In genomic region chr10:56106333-56106995, GRCm38 (mm10) we compare ENCODE assay signal across 8 mouse cellular contexts. TPM values are rescaled to one million over a fixed set of nuclear protein-coding genes. Genes with fewer than 3 reads are reported as not detected.
DNase-seq lines count a peak whose midpoint lies in the region; ATAC-seq and TF ChIP-seq lines count a peak whose summit lies in the region.

TSS of gene Msl3l2 (plus strand) at chr10:56106917.

- H3K27ac ChIP-seq in CH12.LX (ENCODE audit: insufficient read depth, low read depth): no peak within 1 kb of the TSS
- H3K27ac ChIP-seq in forebrain, embryonic 14.5 days (ENCODE audit: low read depth, low read length): no peak within 1 kb of the TSS
- H3K27ac ChIP-seq in liver, embryonic 15.5 days (replicated peaks): no peak within 1 kb of the TSS
- H3K27ac ChIP-seq in neural tube, embryonic 12.5 days: no peak within 1 kb of the TSS
- H3K27ac ChIP-seq in stomach, postnatal 0 days (replicated peaks): 0 out of 2 replicates have a peak within 1 kb of the TSS, but pooled peaks have one; percentile 1

- no peak for TF ChIP-seq POLR2A in CH12.LX (IDR thresholded peaks at IDR 0.05; ENCODE audit: low read depth, low read length)

- peaks cover 0 to 2% of the 10 kb centered on the region in 2 experiments for H3K36me3 ChIP-seq in CH12.LX (replicated peaks in 1 of 2; ENCODE audit: control insufficient read depth in 1 of 2, insufficient read depth in 1 of 2, low read length in 1 of 2)
- no peaks in the 10 kb centered on the region for H3K36me3 ChIP-seq in forebrain, embryonic 14.5 days (ENCODE audit: control insufficient read depth, insufficient read depth, low read length)
- H3K36me3 ChIP-seq in liver, embryonic 15.5 days (replicated peaks): no peaks in the 10 kb centered on the region
- no peaks in the 10 kb centered on the region for H3K36me3 ChIP-seq in neural tube, embryonic 12.5 days
- no peaks in the 10 kb centered on the region for H3K36me3 ChIP-seq in stomach, postnatal 0 days (ENCODE audit: control insufficient read depth, insufficient read depth, low read length)

- H3K79me2 ChIP-seq in CH12.LX (replicated peaks; ENCODE audit: control insufficient read depth, extremely low read depth, insufficient read depth, poor library complexity, severe bottlenecking): no peaks in the 10 kb centered on the region

- peak; percentile 52 for TF ChIP-seq RAD21 in CH12.LX (IDR thresholded peaks at IDR 0.05; ENCODE audit: low read depth, low read length)

- intact Hi-C loops in heart, postnatal 10 days (cut with DNase I): loop anchor here (1.0 to 5.0 kb wide), 2 partner anchors 121 to 233 kb away; partner anchors contain the start of gene Tbc1d32

- no peaks in the 10 kb centered on the region for H3K9me3 ChIP-seq in CH12.LX (replicated peaks; ENCODE audit: low read length)
- no peaks in the 10 kb centered on the region for H3K9me3 ChIP-seq in forebrain, embryonic 14.5 days (replicated peaks; ENCODE audit: control insufficient read depth, low read length)
- H3K9me3 ChIP-seq in liver, embryonic 15.5 days (replicated peaks): no peaks in the 10 kb centered on the region
- H3K9me3 ChIP-seq in neural tube, embryonic 12.5 days: no peaks in the 10 kb centered on the region
- H3K9me3 ChIP-seq in stomach, postnatal 0 days (ENCODE audit: control insufficient read depth, low read length): no peaks in the 10 kb centered on the region

- peak; percentile 88 for DNase-seq in CH12.LX (ENCODE audit: extremely low read depth)
- peak; percentile 76 for DNase-seq in forebrain, embryonic 14.5 days (ENCODE audit: low spot score)
- peak; percentile 93 to 96 for DNase-seq in heart, postnatal 10 days
- DNase-seq in kidney, postnatal 4 days: peak; percentile 88 to 93
- DNase-seq in stomach, postnatal 0 days (ENCODE audit: low spot score): peak; percentile 83

- ATAC-seq in cerebellum, adult (ENCODE audit: insufficient number of reproducible peaks, low FRiP score, low TSS enrichment): peak; percentile 84
- peak; percentile 79 for ATAC-seq in forebrain, embryonic 14.5 days
- peak; percentile 66 for ATAC-seq in liver, embryonic 15.5 days (ENCODE audit: insufficient read depth)
- ATAC-seq in neural tube, embryonic 12.5 days (ENCODE audit: low FRiP score, low read depth): peak; percentile 78
- ATAC-seq in stomach, postnatal 0 days (ENCODE audit: low FRiP score, low TSS enrichment): peak; percentile 97

- H3K4me2 ChIP-seq in CH12.LX (ENCODE audit: insufficient read depth, low read depth, poor library complexity, severe bottlenecking): peak within 1 kb of the TSS; percentile 9; the same call in 1 of the 2 replicates
- peak within 1 kb of the TSS; percentile 24; the same call in 1 of the 2 replicates for H3K4me2 ChIP-seq in forebrain, embryonic 14.5 days (ENCODE audit: low read length)
- peak within 1 kb of the TSS; percentile 55 for H3K4me2 ChIP-seq in liver, embryonic 15.5 days
- H3K4me2 ChIP-seq in neural tube, embryonic 12.5 days (replicated peaks): peak within 1 kb of the TSS; percentile 44
- peak within 1 kb of the TSS; percentile 45 for H3K4me2 ChIP-seq in stomach, postnatal 0 days (replicated peaks; ENCODE audit: low read depth)

- 0 out of 4 replicates have a peak, but pooled peaks cover 0 to 6% of the 10 kb centered on the region in 2 experiments for H3K4me1 ChIP-seq in CH12.LX (ENCODE audit: control insufficient read depth in 1 of 2, insufficient read depth in 2 of 2)
- no peaks in the 10 kb centered on the region; the same call in 1 of the 2 replicates for H3K4me1 ChIP-seq in forebrain, embryonic 14.5 days (ENCODE audit: control insufficient read depth, insufficient read depth, low read length)
- H3K4me1 ChIP-seq in liver, embryonic 15.5 days (replicated peaks): peaks cover 4% of the 10 kb centered on the region; the same call in 1 of the 2 replicates
- peaks cover 5% of the 10 kb centered on the region; the same call in 1 of the 2 replicates for H3K4me1 ChIP-seq in neural tube, embryonic 12.5 days
- H3K4me1 ChIP-seq in stomach, postnatal 0 days (replicated peaks; ENCODE audit: control insufficient read depth, insufficient read depth): no peaks in the 10 kb centered on the region

- H3K27me3 ChIP-seq in CH12.LX (replicated peaks): no peaks in the 10 kb centered on the region
- no peaks in the 10 kb centered on the region for H3K27me3 ChIP-seq in forebrain, embryonic 14.5 days (replicated peaks; ENCODE audit: control insufficient read depth, insufficient read depth, low read length)
- no peaks in the 10 kb centered on the region for H3K27me3 ChIP-seq in liver, embryonic 15.5 days
- H3K27me3 ChIP-seq in neural tube, embryonic 12.5 days (replicated peaks): no peaks in the 10 kb centered on the region
- no peaks in the 10 kb centered on the region for H3K27me3 ChIP-seq in stomach, postnatal 0 days (ENCODE audit: control insufficient read depth, insufficient read depth, low read length)

- TF ChIP-seq CTCF in CH12.LX (conservative IDR thresholded peaks at IDR 0.05 in 1 of 2, IDR thresholded peaks at IDR 0.05 in 1 of 2; ENCODE audit: low read depth in 2 of 2, low read length in 2 of 2): peak; percentile 57 to 80
- TF ChIP-seq CTCF in stomach, postnatal 0 days (IDR thresholded peaks at IDR 0.05; ENCODE audit: low read depth): peak; percentile 81

- 32% methylated on average over 18 of the region's 18 CpGs for WGBS in forebrain, embryonic 14.5 days
- 23% methylated on average over 18 of the region's 18 CpGs for WGBS in liver, embryonic 15.5 days (ENCODE audit: insufficient replicate concordance)
- WGBS in neural tube, embryonic 12.5 days: 28% methylated on average over 18 of the region's 18 CpGs
- 23% methylated on average over 18 of the region's 18 CpGs for WGBS in stomach, postnatal 0 days

- peak within 1 kb of the TSS; percentile 41; the same call in 1 of the 2 replicates for H3K9ac ChIP-seq in CH12.LX (ENCODE audit: insufficient read depth, low read depth)
- H3K9ac ChIP-seq in forebrain, embryonic 14.5 days (ENCODE audit: low read length): no peak within 1 kb of the TSS
- H3K9ac ChIP-seq in liver, embryonic 15.5 days: peak within 1 kb of the TSS; percentile 38
- H3K9ac ChIP-seq in neural tube, embryonic 12.5 days: no peak within 1 kb of the TSS
- peak within 1 kb of the TSS; percentile 51 for H3K9ac ChIP-seq in stomach, postnatal 0 days (ENCODE audit: low read length)

- in situ Hi-C loops in CH12.LX (cut with MboI; ENCODE audit: low pct_ligation_motif_present, low pct_unique_long_range_greater_than_20kb, low sequenced_read_pairs): no loop called here

- peak within 1 kb of the TSS; percentile 42 to 61 (median 47) for H3K4me3 ChIP-seq in CH12.LX (replicated peaks in 1 of 3; ENCODE audit: low read depth in 2 of 3, low read length in 2 of 3, poor library complexity in 1 of 3)
- H3K4me3 ChIP-seq in forebrain, embryonic 14.5 days (ENCODE audit: low read depth, low read length): 0 out of 2 replicates have a peak within 1 kb of the TSS, but pooled peaks have one; percentile 1
- H3K4me3 ChIP-seq in liver, embryonic 15.5 days (replicated peaks): peak within 1 kb of the TSS; percentile 44
- no peak within 1 kb of the TSS for H3K4me3 ChIP-seq in neural tube, embryonic 12.5 days
- H3K4me3 ChIP-seq in stomach, postnatal 0 days (ENCODE audit: low read depth, low read length): peak within 1 kb of the TSS; percentile 27

- TF ChIP-seq EP300 in CH12.LX (IDR thresholded peaks at IDR 0.05; ENCODE audit: low read length): no peak
- no peak for TF ChIP-seq EP300 in stomach, postnatal 0 days (optimal IDR thresholded peaks at IDR 0.05)

- dilution Hi-C loops in CH12.LX (cut with MboI; ENCODE audit: extremely low pct_ligation_motif_present, extremely low pct_unique_long_range_greater_than_20kb, low sequenced_read_pairs): no loop called here

TF ChIP-seq in CH12.LX, 34 proteins besides CTCF, POLR2A, EP300 and RAD21:
- TF ChIP-seq HCFC1 (IDR thresholded peaks at IDR 0.05; ENCODE audit: low read depth, low read length) (peak; percentile 30; the same call in 1 of the 2 replicates), SMC3 (IDR thresholded peaks at IDR 0.05; ENCODE audit: low read depth, low read length) (peak; percentile 52), CHD2 (IDR thresholded peaks at IDR 0.05; ENCODE audit: low read length) (peak; percentile 35; the same call in 1 of the 2 replicates), ZC3H11A (IDR thresholded peaks at IDR 0.05; ENCODE audit: low read depth, low read length) (no peak), ELF1 (IDR thresholded peaks at IDR 0.05; ENCODE audit: low read depth, low read length) (peak; percentile 45; the same call in 1 of the 2 replicates), IRF4 (IDR thresholded peaks at IDR 0.05; ENCODE audit: low read depth, low read length) (peak; percentile 64; the same call in 1 of the 2 replicates), MAZ (IDR thresholded peaks at IDR 0.05; ENCODE audit: low read depth, low read length) (no peak)
TF ChIP-seq in CH12.LX: peak in this region for 5.

RNA-seq across cellular contexts. Expression of gene Msl3l2, which starts in this region (rescaled TPM):
- 0.59 and 0.72 TPM in 2 replicates for total RNA-seq in CH12.LX (2012; rRNA removed)
- total RNA-seq in CH12.LX (2014; rRNA removed): 1.2 and 2.1 TPM in 2 replicates
- polyA plus RNA-seq in CH12.LX (2012; ENCODE audit: insufficient read length, low read depth): 2.5 and 2.6 TPM in 2 replicates
- 9.5 and 11.7 TPM in 2 replicates for polyA plus RNA-seq in forebrain, embryonic 14.5 days (2014; fragmentation: Nextera tagmentation; extraction: Ambion mirVana)
- 1 to 10 TPM; 4.9 to 5.5 TPM for total RNA-seq in heart, postnatal 10 days (2021)
- polyA plus RNA-seq in liver, embryonic 15.5 days (2015; fragmentation: Nextera tagmentation; extraction: Ambion mirVana): 0.75 and 0.92 TPM in 2 replicates
- 13.0 and 13.6 TPM in 2 replicates for polyA plus RNA-seq in neural tube, embryonic 12.5 days (2016; fragmentation: Nextera tagmentation; extraction: Ambion mirVana)
- polyA plus RNA-seq in stomach, postnatal 0 days (2015; fragmentation: Nextera tagmentation; extraction: Ambion mirVana): 2.8 and 2.9 TPM in 2 replicates

Comparison
In these comparisons a context has a peak if more than half of its experiments do, and no peak if none do; other contexts are left out.
1. Peak in ATAC-seq, H3K4me3 ChIP-seq, H3K9ac ChIP-seq and H3K4me2 ChIP-seq in liver, embryonic 15.5 days; RNA of the gene not detected or under 1 TPM.
2. H3K9ac ChIP-seq: peak in CH12.LX (single experiment) and stomach, postnatal 0 days (single experiment); none in forebrain, embryonic 14.5 days (single experiment) and neural tube, embryonic 12.5 days (single experiment).
3. Peak in every context shown above with its lines, with median percentiles within 50 percentile points of each other: DNase-seq, H3K4me2 ChIP-seq and ATAC-seq.